Mouse (Mus musculus): ENCODE data around the gene Tmod4.

DNA sequence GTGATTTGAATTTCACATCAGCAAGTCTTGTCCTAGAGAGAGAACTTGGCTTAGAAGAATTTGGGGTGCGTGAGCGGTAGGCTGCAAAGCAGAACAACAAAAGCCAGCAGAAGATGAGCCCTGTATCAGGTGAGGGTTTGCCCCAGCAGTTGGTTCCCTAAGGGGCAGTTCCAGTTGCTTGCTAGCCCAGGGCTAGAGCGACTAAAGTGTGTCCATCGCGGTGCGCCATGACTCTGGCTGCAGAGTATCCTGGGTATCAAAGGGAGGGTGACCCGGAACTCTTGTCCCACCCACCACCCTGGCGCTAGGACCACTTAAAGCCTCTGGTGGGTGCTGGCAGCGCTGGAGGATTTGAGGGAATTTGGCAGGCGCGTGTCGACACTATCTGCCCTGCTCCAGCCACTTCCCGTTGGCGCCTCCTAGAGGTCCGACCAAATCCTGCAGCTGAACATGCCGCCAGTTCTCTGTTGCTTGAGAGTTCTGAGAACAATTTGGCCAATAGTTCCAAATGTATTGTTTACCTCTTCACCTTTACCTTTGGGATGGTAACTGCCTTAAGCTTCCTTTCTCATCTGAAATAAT lies 49.8 kb downstream of the Tmod4 start:
- peak; percentile 68 for TF ChIP-seq CTCF (IDR thresholded peaks at IDR 0.05; ENCODE audit: extremely low read depth, insufficient read depth, low read length)
- no peak for TF ChIP-seq POLR2A (IDR thresholded peaks at IDR 0.05; ENCODE audit: extremely low read depth, insufficient read depth, low read length)
